8 mouse cellular contexts compared by ENCODE assay signal in genomic region chr4:108165152-108165895, GRCm38 (mm10). TPM values are rescaled to one million over a fixed set of nuclear protein-coding genes. Genes with fewer than 3 reads are reported as not detected.
DNase-seq lines count a peak whose midpoint lies in the region; ATAC-seq and TF ChIP-seq lines count a peak whose summit lies in the region.
"Had no signal": no experiment of that assay in that cellular context is flagged by ENCODE, and none has a peak within 500 bp of the region (broad histone marks: within the 10 kb centered on the region; RNA-seq: fewer than 3 reads in every experiment).

Echdc2 (plus strand) TSS chr4:108165437.

- 0 out of 2 replicates have a peak, but pooled peaks cover 7% of the 10 kb centered on the region for H3K4me1 ChIP-seq in forebrain, postnatal 0 days (ENCODE audit: insufficient read depth)

- no peak within 1 kb of the TSS for H3K27ac ChIP-seq in forebrain, postnatal 0 days (ENCODE audit: low read depth, low read length)
- H3K27ac ChIP-seq: macrophage had no signal

- H3K27me3 ChIP-seq in forebrain, postnatal 0 days (ENCODE audit: insufficient read depth, low read length) = no peaks in the 10 kb centered on the region
- H3K27me3 ChIP-seq in splenic B cell, adult 2 months (ENCODE audit: control insufficient read depth, insufficient read depth, low read length, poor library complexity, severe bottlenecking) = no peaks in the 10 kb centered on the region

- ATAC-seq in forebrain, postnatal 0 days = peak; percentile 42; the same call in 1 of the 2 replicates
- peak; percentile 39; the same call in 1 of the 2 replicates for ATAC-seq in megakaryocyte progenitor cell, adult 5-6 weeks (replicated peaks; ENCODE audit: poor library complexity)

- peak within 1 kb of the TSS; percentile 48 for H3K9ac ChIP-seq in forebrain, postnatal 0 days

- H3K4me2 ChIP-seq in forebrain, postnatal 0 days (ENCODE audit: low read depth) = peak within 1 kb of the TSS; percentile 90

- no peaks in the 10 kb centered on the region for H3K9me3 ChIP-seq in forebrain, postnatal 0 days (ENCODE audit: low read length)

- no peaks in the 10 kb centered on the region for H3K36me3 ChIP-seq in forebrain, postnatal 0 days (ENCODE audit: insufficient read depth)
- H3K36me3 ChIP-seq in splenic B cell, adult 2 months (ENCODE audit: control insufficient read depth, insufficient read depth, low read length, poor library complexity, severe bottlenecking) = no peaks in the 10 kb centered on the region

- DNase-seq in WW6 (ENCODE audit: low read depth, low spot score) = peak; percentile 36
- peak; percentile 46 for DNase-seq in cerebellum, adult 11-12 months
- peak; percentile 43 for DNase-seq in forebrain, postnatal 0 days
- peak; percentile 56 for DNase-seq in heart, postnatal 4 days
- DNase-seq in layer of hippocampus, postnatal 10 days (ENCODE audit: low spot score in 2 of 2) = peak; percentile 37 to 42
- DNase-seq in splenic B cell, adult 2 months (ENCODE audit: low read depth, low spot score) = peak; percentile 6

- 2% methylated on average over 43 of the region's 43 CpGs for WGBS in forebrain, postnatal 0 days

- peak; percentile 53 for TF ChIP-seq CTCF in forebrain, postnatal 0 days (IDR thresholded peaks at IDR 0.05; ENCODE audit: low read depth)

- peak within 1 kb of the TSS; percentile 49 for H3K4me3 ChIP-seq in forebrain, postnatal 0 days (ENCODE audit: low read depth, low read length)

RNA-seq across cellular contexts. Expression of gene Echdc2, which starts in this region (rescaled TPM):
- total RNA-seq in forebrain, postnatal 0 days (2014; rRNA removed) = 19.0 and 29.0 TPM in 2 replicates
- polyA plus RNA-seq in forebrain, postnatal 0 days (2015; fragmentation: Nextera tagmentation; extraction: Ambion mirVana) = 11.4 and 11.8 TPM in 2 replicates
- total RNA-seq in heart, postnatal 4 days (2021) = 10 to 100 TPM; 22.1 to 27.9 TPM
- total RNA-seq in layer of hippocampus, postnatal 10 days (2021) = 10 to 100 TPM; 12.9 to 16.3 TPM
- 0.37 and 0.86 TPM in 2 replicates for total RNA-seq in megakaryocyte progenitor cell, adult 5-6 weeks (2015)
- not detected in 2 replicates for total RNA-seq in megakaryocyte progenitor cell, adult 5-6 weeks (2017)
- polyA plus RNA-seq: macrophage had no signal

Comparison
In these comparisons a context has a peak if more than half of its experiments do, and no peak if none do; other contexts are left out.
1. RNA of gene Echdc2 (total RNA-seq): 22.1 to 27.9 TPM in heart, postnatal 4 days, 19.0 to 29.0 TPM in forebrain, postnatal 0 days and 12.9 to 16.3 TPM in layer of hippocampus, postnatal 10 days; 0.37 to 0.86 TPM in megakaryocyte progenitor cell, adult 5-6 weeks; every median in the first group is over 4 times any median in the second.
2. Peak in ATAC-seq in megakaryocyte progenitor cell, adult 5-6 weeks; RNA of the gene not detected or under 1 TPM.
3. DNase-seq: peak in every context shown above with its lines; median percentile 56 in heart, postnatal 4 days; 46 in cerebellum, adult 11-12 months; 43 in forebrain, postnatal 0 days; 40 in layer of hippocampus, postnatal 10 days; 36 in WW6; 6 in splenic B cell, adult 2 months.